Mouse (Mus musculus) CH12.LX (cell line): ENCODE results near the gene Edc3.

Source experiments
- CTCF ChIP-seq, 2 experiments: IDR thresholded peaks in 1 of 2; conservative IDR thresholded peaks in 1 of 2; 2 replicates each; pipeline ENCODE4 v1.5.1; 2011 to 2012; ENCODE audit warnings: low read depth in 2 of 2, low read length in 2 of 2, improper control_type of control experiment in 1 of 2, inconsistent platforms in 1 of 2, mild to moderate bottlenecking in 1 of 2, moderate library complexity in 1 of 2
- E2F4 ChIP-seq: IDR thresholded peaks from 2 replicates; pipeline ENCODE4 v1.6.1; 2011; ENCODE audit warnings: low read depth, low read length, improper control_type of control experiment; ENCODE audit not compliant: insufficient replicate concordance
- EP300 ChIP-seq: IDR thresholded peaks from 2 replicates; pipeline ENCODE4 v1.6.1; 2011; ENCODE audit warnings: low read length, improper control_type of control experiment
- PAX5 ChIP-seq: IDR thresholded peaks from 2 replicates; pipeline ENCODE4 v1.6.1; 2012; ENCODE audit warnings: low read length, inconsistent platforms, mixed read lengths
- RAD21 ChIP-seq: IDR thresholded peaks from 2 replicates; pipeline ENCODE4 v1.6.1; 2011; ENCODE audit warnings: low read depth, mild to moderate bottlenecking, low read length, improper control_type of control experiment, moderate library complexity
- SIN3A ChIP-seq: IDR thresholded peaks from 2 replicates; pipeline ENCODE4 v1.6.1; 2012; ENCODE audit warnings: low read length, improper control_type of control experiment, inconsistent platforms

GRCm38 (mm10) chr9:57712194-57712593 is 3.9 kb downstream of the Edc3 start:
- no peak for TF ChIP-seq E2F4
- TF ChIP-seq PAX5 = no peak
- TF ChIP-seq RAD21 = no peak
- TF ChIP-seq CTCF (conservative IDR thresholded peaks at IDR 0.05 in 1 of 2, IDR thresholded peaks at IDR 0.05 in 1 of 2; ENCODE audit: low read depth in 2 of 2, low read length in 2 of 2) = peak; percentile 38 to 51; a peak in 3 of 4 replicates
- no peak for TF ChIP-seq SIN3A
- no peak for TF ChIP-seq EP300
